8 mouse cellular contexts compared by ENCODE assay signal in the genomic region with DNA sequence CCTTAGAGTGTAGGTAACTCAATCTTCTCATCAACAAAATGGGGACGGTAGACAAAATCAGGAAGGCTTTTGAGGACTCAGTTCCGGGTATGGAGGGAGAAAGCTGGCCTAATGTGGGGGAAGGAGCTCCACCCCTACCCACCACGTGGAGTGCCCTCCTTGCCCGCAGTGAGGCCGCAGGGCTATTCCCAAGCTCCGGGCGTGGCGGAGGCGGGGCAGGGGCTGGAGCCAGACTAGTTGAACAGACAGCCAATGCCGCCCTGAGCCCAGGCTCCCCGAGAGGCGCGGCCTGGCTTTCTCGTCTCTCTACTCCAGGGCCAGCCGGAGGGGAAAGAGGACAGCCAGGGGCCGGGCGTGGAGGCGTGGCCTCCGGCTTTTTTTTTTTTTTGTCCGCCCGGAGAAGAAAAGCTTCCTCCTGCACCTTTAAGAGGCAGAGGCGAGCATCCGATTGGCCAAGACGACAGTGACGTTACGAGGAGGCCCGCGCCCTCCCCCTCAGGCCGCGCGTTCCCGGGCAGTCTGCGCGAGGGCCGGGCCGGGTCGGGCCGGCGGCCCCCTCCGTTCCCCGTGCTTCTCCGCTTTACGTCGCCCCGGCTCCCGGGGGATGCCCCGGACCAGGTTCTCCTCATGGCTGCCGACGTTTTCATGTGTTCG. TPM values are rescaled to one million over a fixed set of nuclear protein-coding genes. Genes with fewer than 3 reads are reported as not detected.
DNase-seq lines count a peak whose midpoint lies in the region; ATAC-seq lines count a peak whose summit lies in the region.

Gene Mlxip, plus strand, starts transcription at position 496 of the 654 bp plus-strand sequence.

- H3K9ac ChIP-seq in heart, embryonic 13.5 days, result peak within 1 kb of the TSS; percentile 96
- peak within 1 kb of the TSS; percentile 88 for H3K9ac ChIP-seq in liver, embryonic 12.5 days
- H3K9ac ChIP-seq in stomach, embryonic 15.5 days, result peak within 1 kb of the TSS; percentile 90

- H3K9me3 ChIP-seq in heart, embryonic 13.5 days, result no peaks in the 10 kb centered on the region
- no peaks in the 10 kb centered on the region for H3K9me3 ChIP-seq in liver, embryonic 12.5 days (replicated peaks)
- no peaks in the 10 kb centered on the region for H3K9me3 ChIP-seq in stomach, embryonic 15.5 days

- H3K4me3 ChIP-seq in heart, embryonic 13.5 days, result peak within 1 kb of the TSS; percentile 98
- peak within 1 kb of the TSS; percentile 77 for H3K4me3 ChIP-seq in liver, embryonic 12.5 days
- peak within 1 kb of the TSS; percentile 89 for H3K4me3 ChIP-seq in stomach, embryonic 15.5 days (replicated peaks)

- H3K4me2 ChIP-seq in heart, embryonic 13.5 days, result peak within 1 kb of the TSS; percentile 93
- peak within 1 kb of the TSS; percentile 98 for H3K4me2 ChIP-seq in liver, embryonic 12.5 days
- peak within 1 kb of the TSS; percentile 75 for H3K4me2 ChIP-seq in stomach, embryonic 15.5 days

- DNase-seq in CD4-positive helper T cell, adult 2 months (ENCODE audit: low read depth, low spot score), result peak; percentile 94
- peak; percentile 85 for DNase-seq in brain, embryonic 18.5 days (ENCODE audit: low read depth, low spot score)
- DNase-seq in kidney, postnatal 10 days, result peak; percentile 96
- DNase-seq in natural killer cell, adult 2 months (ENCODE audit: low spot score in 2 of 2), result peak; percentile 82 to 86

- no peaks in the 10 kb centered on the region for H3K27me3 ChIP-seq in heart, embryonic 13.5 days (replicated peaks)
- H3K27me3 ChIP-seq in liver, embryonic 12.5 days (replicated peaks), result no peaks in the 10 kb centered on the region
- no peaks in the 10 kb centered on the region for H3K27me3 ChIP-seq in stomach, embryonic 15.5 days (replicated peaks)

- WGBS in heart, embryonic 13.5 days, result under 1% methylated on average over 49 of the region's 50 CpGs
- under 1% methylated on average over 50 of the region's 50 CpGs for WGBS in liver, embryonic 12.5 days (ENCODE audit: insufficient replicate concordance)
- under 1% methylated on average over 42 of the region's 50 CpGs for WGBS in stomach, embryonic 15.5 days

- peaks cover 60% of the 10 kb centered on the region for H3K4me1 ChIP-seq in heart, embryonic 13.5 days
- peaks cover 54% of the 10 kb centered on the region for H3K4me1 ChIP-seq in liver, embryonic 12.5 days
- peaks cover 28% of the 10 kb centered on the region for H3K4me1 ChIP-seq in stomach, embryonic 15.5 days

- peak; percentile 91 for ATAC-seq in erythroid progenitor cell, adult 5-6 weeks (replicated peaks; ENCODE audit: low FRiP score, poor library complexity, severe bottlenecking)
- ATAC-seq in heart, embryonic 13.5 days (ENCODE audit: extremely low read depth, insufficient number of reproducible peaks, low FRiP score, low TSS enrichment), result peak; percentile 94
- ATAC-seq in liver, embryonic 12.5 days, result peak; percentile 94
- peak; percentile 98 for ATAC-seq in stomach, embryonic 15.5 days (ENCODE audit: insufficient read depth, low FRiP score, low read depth)

- H3K36me3 ChIP-seq in heart, embryonic 13.5 days, result no peaks in the 10 kb centered on the region
- H3K36me3 ChIP-seq in liver, embryonic 12.5 days, result no peaks in the 10 kb centered on the region
- no peaks in the 10 kb centered on the region for H3K36me3 ChIP-seq in stomach, embryonic 15.5 days

- H3K27ac ChIP-seq in heart, embryonic 13.5 days (replicated peaks), result peak within 1 kb of the TSS; percentile 94
- peak within 1 kb of the TSS; percentile 74 for H3K27ac ChIP-seq in liver, embryonic 12.5 days
- peak within 1 kb of the TSS; percentile 90 for H3K27ac ChIP-seq in stomach, embryonic 15.5 days

RNA-seq across cellular contexts. Expression of gene Mlxip, which starts in this region (rescaled TPM):
- 11.3 and 13.3 TPM in 2 replicates for total RNA-seq in erythroid progenitor cell, adult 5-6 weeks (2015; ENCODE audit: low replicate concordance)
- 2.0 and 2.8 TPM in 2 replicates for total RNA-seq in erythroid progenitor cell, adult 5-6 weeks (2017; ENCODE audit: low replicate concordance)
- 10.9 and 11.7 TPM in 2 replicates for polyA plus RNA-seq in heart, embryonic 13.5 days (2015; fragmentation: Nextera tagmentation; extraction: Ambion mirVana)
- 6.7 and 7.0 TPM in 2 replicates for polyA plus RNA-seq in liver, embryonic 12.5 days (2016; fragmentation: Nextera tagmentation; extraction: Ambion mirVana)
- 19.1 and 24.4 TPM in 2 replicates for polyA plus RNA-seq in stomach, embryonic 15.5 days (2015; fragmentation: Nextera tagmentation; extraction: Ambion mirVana)

Comparison
In these comparisons a context has a peak if more than half of its experiments do, and no peak if none do; other contexts are left out.
1. Peak in every context shown above with its lines: DNase-seq, ATAC-seq, H3K4me3 ChIP-seq and H3K27ac ChIP-seq.